Mouse (Mus musculus) testis, adult 2 months (tissue): ENCODE measurements at regions not wholly inside any gene's neighbourhood (a gene's known extent, or its start where the extent isn't known, plus 50 kb on each side); places are given as distances from the start of the nearest gene placed in this dataset.

Experiments
- CTCF ChIP-seq: fragments of 200-500 bp; IDR thresholded peaks from 2 replicates; pipeline ENCODE4 v1.5.1; 2012; ENCODE audit warnings: low read depth, mild to moderate bottlenecking, inconsistent platforms, low read length, moderate library complexity; ENCODE audit not compliant: control insufficient read depth, insufficient read depth, insufficient replicate concordance
- POLR2A ChIP-seq: fragments of 200-500 bp; IDR thresholded peaks from 2 replicates; pipeline ENCODE4 v1.6.1; 2012; ENCODE audit warnings: low read depth, mild to moderate bottlenecking, inconsistent platforms, low read length, moderate library complexity; ENCODE audit not compliant: control insufficient read depth

DNA sequence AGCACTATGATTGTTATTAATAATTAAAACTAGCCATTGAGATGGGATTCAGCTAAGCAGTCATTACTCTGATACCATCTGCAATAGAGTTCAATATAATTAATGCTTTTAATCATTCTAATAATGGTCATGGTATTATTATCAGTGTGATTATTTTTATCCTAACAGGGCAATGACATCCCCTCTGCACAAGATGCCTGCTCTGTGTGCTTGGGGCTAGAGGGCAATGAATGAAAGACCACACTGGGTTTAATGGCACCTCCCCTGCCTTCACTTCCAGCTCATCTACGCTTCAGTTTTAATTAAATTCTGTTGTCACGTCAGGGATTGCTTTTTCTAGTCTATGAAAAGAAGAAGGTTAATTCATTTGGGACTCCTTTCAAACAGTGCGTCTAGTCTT lies 139.1 kb upstream of the Gm11096 start:
- no peak for TF ChIP-seq CTCF
- no peak for TF ChIP-seq POLR2A
